14 mouse cellular contexts compared by ENCODE assay signal in genomic region chr14:68021240-68021639, GRCm38 (mm10).
DNase-seq lines count a peak whose midpoint lies in the region; ATAC-seq and TF ChIP-seq lines count a peak whose summit lies in the region.
"Had no signal": no experiment of that assay in that cellular context is flagged by ENCODE, and none has a peak within 500 bp of the region (broad histone marks: within the 10 kb centered on the region; RNA-seq: fewer than 3 reads in every experiment).

No protein-coding gene starts in this region.

- no peak overlapping the region for H3K9ac ChIP-seq in hindbrain, postnatal 0 days (replicated peaks; ENCODE audit: low read length)

- 0 out of 2 replicates have a peak, but pooled peaks have one; percentile 38 for ATAC-seq in hindbrain, postnatal 0 days

- WGBS in hindbrain, postnatal 0 days = 47% methylated on average over 7 of the region's 7 CpGs

- H3K4me3 ChIP-seq in hindbrain, postnatal 0 days (ENCODE audit: low read length) = no peak overlapping the region
- H3K4me3 ChIP-seq: heart, embryonic 10.5 days had no signal

- H3K27me3 ChIP-seq in hindbrain, postnatal 0 days (ENCODE audit: insufficient read depth, low read length) = no peaks in the 10 kb centered on the region

- H3K4me1 ChIP-seq in hindbrain, postnatal 0 days (ENCODE audit: insufficient read depth, low read length) = 0 out of 2 replicates have a peak, but pooled peaks cover 6% of the 10 kb centered on the region

- peak overlapping the region; percentile 54; the same call in 1 of the 2 replicates for H3K27ac ChIP-seq in hindbrain, postnatal 0 days
- H3K27ac ChIP-seq: heart, embryonic 10.5 days had no signal

- TF ChIP-seq CTCF in hindbrain, postnatal 0 days (IDR thresholded peaks at IDR 0.05; ENCODE audit: low read depth) = no peak

- no peaks in the 10 kb centered on the region for H3K36me3 ChIP-seq in hindbrain, postnatal 0 days (ENCODE audit: insufficient read depth, low read length)
- H3K36me3 ChIP-seq: heart, embryonic 10.5 days had no signal

- H3K9me3 ChIP-seq in hindbrain, postnatal 0 days (ENCODE audit: low read length) = no peaks in the 10 kb centered on the region
- H3K9me3 ChIP-seq: heart, embryonic 10.5 days had no signal

- H3K4me2 ChIP-seq in hindbrain, postnatal 0 days (ENCODE audit: low read depth, low read length) = no peak overlapping the region

- peak; percentile 29 for DNase-seq in heart, adult 11 months
- DNase-seq in heart, adult 9 months (ENCODE audit: low spot score in 2 of 2) = no peak
- peak; percentile 48 for DNase-seq in 3T3-L1 (ENCODE audit: low read depth, low spot score)
- peak; percentile 16 for DNase-seq in R1 (ENCODE audit: low read depth, low spot score)
- peak; percentile 38 for DNase-seq in hindbrain, postnatal 0 days (ENCODE audit: low spot score)
- DNase-seq in layer of hippocampus, adult 9-10 months (ENCODE audit: low spot score) = no peak
- DNase-seq in lung, postnatal 4 days = no peak
- DNase-seq in lung, adult 18-20 months = no peak
- DNase-seq: cerebellum, adult 9-10 months; kidney, postnatal 10 days; liver; lung, postnatal 10 days; right cerebral cortex, postnatal 4 days had no signal

Comparison
In these comparisons a context has a peak if more than half of its experiments do, and no peak if none do; other contexts are left out.
1. DNase-seq: peak in heart, adult 11 months (single experiment), 3T3-L1 (single experiment), R1 (single experiment) and hindbrain, postnatal 0 days (single experiment); none in heart, adult 9 months (0 of 2), layer of hippocampus, adult 9-10 months (single experiment), lung, postnatal 4 days (0 of 2) and lung, adult 18-20 months (0 of 2).